Mouse (Mus musculus) 3134 (cell line): ENCODE data around the gene Ank3.
"Not testable (repeated sequence)": the region's sequence is repeated elsewhere in the genome, so short reads cannot be mapped to it uniquely, and the experiment has no call there.

Source experiments
- DNase-seq: peaks from one replicate; pipeline ENCODE4 v3.0.0-alpha.2; 2011; ENCODE audit warnings: low spot score; ENCODE audit not compliant: insufficient read length; ENCODE audit errors: extremely low read depth

The Ank3 gene

DNA sequence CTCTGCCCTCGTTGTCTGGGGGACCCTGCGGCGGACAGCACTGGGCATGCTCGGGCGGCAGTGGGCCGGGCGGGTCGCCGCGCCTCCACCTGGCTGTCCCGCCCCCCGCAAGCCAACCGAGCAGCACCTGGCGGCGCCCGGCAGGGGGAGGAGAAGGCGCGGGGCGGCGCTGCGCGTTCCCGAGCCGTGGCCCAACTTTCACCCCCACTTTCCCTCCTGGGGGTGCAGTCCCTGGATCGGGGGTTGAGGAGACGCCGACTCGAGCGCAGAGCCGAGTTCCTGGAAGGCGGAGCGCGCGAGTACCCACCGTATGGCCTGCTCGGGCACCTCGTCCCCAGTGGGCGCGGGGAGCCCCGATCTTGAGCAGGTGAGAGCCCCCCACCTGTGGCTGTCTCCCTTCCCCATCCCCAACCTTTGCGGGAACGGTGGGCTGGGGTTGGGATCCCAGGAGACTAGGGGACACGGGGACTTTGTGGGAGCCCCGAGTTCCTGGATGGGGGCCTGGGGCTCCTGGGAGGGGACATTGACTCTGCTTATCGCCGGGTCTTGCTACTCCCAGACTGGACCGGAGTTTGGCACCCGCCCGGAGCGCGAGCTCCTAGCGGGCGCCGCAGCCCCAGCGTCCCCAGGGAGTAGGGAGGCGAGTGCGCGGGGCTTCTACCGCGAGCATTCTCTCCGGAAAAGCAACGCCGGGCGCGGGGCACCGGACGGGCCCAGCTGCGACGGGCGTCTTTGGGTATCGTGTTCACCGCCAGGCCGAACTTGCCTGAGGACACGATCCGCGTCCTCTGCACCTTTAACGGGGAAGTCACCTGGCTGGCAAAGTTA is at the start of gene Ank3:
TSS of gene Ank3 (plus strand) at position 11 of the 828 bp plus-strand sequence.
- DNase-seq, result no peak

DNA sequence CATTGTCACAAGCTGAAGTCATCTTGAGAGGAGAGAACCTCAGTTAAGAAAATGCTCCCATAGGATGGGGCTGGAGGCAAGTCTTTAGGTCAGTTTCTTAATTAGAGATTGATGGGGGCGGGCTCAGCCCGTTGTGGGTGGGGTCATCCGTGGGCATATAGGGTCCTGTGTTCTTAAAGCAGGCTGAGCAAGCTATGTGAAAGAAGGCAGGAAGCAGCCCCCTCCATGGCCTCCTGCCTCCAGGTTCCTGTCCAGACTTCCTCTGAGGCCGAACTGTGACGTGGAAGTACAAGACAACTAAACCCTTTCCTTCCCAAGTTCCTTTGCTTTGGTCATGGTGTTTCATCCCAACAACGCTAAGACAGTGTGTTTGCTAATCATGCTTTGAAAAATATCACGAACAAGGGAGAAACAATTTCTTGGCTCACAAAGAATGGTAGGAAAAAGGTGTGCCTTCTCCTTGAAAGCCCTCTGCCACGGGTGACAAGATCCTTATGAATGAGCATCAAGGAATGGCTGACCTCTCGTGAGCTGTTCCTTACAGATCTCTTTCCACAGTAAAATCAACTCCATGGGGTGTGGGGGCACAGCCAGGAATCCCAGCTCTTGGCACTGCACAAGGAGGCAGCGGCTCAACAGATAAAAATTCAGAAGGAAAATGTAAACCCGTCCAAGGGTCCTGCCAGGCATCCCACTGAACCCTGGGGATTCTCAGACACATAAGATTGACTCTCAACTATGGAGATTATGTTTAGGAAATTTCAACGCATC is 47.3 kb upstream of the Ank3 start:
- DNase-seq, result peak; percentile 40

DNA sequence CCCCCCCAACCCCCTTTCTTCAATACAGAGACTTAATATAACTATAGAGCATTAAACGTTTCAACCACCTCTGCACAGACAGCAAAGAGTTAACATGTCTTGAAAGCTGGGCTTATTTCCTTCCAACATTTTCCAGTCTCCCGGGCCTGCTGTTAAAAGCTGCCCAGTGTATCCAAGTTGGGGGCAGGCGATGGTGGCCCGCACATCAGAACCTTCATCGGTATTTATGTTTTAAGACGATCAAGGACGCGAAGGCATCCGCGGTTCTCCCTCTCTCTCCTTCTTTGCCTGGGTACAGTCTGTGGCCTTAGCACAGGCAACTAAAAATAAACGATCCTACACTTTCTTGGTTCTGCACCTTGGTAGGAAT is 46.7 kb upstream of the Ank3 start:
- no peak for DNase-seq

DNA sequence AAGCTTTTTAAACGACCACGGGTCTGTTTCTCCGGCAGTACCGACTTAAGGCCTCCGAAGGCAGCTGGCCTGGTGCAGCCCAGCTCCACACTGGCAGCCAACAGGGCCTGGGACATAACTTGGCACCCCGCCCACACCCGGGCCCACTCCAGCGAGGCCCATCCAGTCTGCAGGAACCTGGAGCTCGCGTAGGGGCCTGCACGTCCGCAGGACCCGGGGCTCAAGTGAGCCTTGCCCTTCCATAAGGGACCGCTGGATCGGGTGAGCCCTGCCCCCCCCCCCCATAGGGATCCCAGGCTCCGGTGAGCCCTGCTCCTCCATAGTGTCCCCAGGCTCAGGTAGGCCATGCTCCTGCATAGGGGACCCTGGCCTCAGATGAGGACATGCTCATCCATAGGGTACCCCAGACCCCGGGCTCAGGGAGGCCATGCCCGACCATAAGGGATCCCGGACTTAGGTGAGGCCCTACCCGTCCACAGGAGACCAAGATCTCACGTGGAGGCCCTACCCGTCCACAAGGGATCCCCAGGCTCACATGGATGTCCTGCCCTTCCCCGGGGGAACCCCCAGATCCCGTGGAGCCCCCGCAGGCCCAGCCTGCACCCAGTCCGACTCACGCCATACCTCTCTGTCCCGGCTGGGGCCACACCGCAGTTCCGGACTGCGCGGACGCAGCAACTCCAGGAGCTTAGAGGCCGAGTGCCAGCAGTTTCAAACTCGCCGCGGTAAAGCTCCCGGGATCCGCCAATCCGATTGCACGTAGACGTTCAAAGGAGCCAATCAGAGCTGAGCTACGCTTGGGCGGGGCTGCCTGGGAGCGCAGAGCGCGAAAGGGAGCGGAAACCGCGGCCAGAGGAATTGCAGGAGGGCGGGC is 46.1 kb upstream of the Ank3 start, which contains the start of gene Cdk1:
TSS of gene Cdk1 (minus strand) at position 727 of the 874 bp plus-strand sequence.
- peak; percentile 98 for DNase-seq

DNA sequence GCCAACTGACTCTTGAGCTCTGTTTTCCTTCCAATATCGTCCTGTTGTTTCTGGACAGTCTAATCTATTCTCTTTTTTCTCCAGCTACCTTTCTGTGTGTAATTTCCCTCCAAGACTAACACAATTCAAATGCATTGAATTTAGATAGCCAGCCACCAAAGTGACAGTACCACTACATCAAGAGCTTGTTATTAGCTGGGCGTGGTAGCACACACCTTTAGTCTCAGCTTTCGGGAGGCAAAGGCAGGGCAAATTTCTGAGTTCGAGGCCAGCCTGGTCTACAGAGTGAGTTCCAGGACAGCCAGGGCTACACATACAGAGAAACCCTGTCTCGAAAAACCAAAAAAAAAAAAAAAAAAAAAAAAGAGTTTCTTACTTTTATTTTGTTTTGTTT is 45.5 kb upstream of the Ank3 start:
- not testable (repeated sequence) for DNase-seq

DNA sequence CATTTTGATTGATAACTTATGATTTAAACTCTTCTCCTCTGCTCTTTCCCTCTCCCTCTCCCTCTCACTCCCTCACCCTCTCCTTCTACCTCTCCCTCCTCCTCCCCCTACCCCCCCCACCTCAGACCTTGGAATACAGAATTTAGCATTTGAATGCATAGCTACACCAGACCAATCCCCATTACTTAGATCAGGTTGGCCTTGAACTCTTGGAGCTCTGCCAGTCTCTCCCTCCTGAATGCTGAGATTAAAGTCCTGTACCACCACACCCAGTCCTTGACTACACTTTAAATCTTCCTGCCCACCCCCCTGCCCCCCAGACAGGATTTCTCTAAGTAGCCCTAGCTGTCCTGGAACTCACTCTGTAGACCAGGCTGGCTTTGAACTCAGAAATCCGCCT is 38.9 kb upstream of the Ank3 start:
- DNase-seq, result no peak

DNA sequence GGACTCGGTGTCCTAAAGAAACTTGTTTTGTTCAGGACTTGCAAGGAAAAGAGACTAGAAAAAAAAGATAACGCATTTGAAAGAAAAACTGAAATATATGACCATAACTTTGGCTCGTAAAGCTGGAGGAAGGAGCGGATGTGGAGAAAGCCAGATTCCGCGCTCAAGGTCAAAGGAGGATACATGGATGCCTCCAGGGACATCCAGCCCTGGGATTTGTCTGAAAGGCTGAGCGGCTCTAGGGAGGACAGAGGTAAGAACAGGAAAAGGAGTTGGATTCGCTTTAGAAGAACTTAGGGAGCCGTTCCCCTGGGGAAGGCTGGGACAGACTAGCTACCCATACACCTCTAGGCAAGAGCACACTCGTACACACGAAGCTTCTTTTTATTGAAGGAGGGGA is 32.4 kb upstream of the Ank3 start:
- no peak for DNase-seq

DNA sequence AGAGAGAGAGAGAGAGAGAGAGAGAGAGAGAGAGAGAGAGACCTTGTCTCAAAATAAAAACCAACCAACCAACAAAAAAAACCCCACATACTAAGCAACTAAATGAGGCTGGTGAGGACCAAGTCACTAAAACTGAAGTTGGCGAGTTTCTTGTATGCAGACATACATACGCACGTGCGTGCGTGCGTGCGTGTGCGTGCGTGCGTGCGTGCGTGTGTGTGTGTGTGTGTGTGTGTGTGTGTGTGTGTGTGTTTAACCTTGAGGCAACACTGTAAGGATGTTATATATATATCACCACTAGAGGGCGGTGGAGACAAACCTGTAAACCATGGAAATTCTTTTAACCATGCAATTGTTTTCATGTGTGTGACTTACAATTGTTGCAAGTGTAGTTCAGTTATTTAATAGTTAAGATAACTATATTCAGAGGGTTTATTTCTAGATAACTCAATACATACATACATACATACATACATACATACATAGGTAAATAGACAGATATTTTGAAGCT is 31.6 kb upstream of the Ank3 start:
- DNase-seq, result no peak

DNA sequence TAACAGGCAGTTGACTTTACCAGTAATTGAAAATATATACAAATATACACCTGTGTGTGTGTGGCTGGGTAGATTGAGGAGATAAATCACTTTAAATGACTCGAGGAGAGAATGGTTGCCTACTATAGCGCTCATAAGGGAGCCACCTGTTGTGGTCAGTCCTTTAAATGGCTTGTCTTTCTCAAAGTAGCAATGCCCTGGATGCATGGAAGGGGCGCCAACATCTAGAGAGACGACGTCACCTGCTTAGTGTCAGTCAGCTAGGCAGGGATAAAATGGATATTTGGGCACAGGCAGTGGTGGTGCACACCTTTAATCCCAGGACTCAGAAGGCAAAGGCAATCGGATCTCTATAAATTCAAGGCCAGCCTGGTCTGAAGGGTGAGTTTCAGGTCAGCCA is 29.3 kb upstream of the Ank3 start:
- no peak for DNase-seq

DNA sequence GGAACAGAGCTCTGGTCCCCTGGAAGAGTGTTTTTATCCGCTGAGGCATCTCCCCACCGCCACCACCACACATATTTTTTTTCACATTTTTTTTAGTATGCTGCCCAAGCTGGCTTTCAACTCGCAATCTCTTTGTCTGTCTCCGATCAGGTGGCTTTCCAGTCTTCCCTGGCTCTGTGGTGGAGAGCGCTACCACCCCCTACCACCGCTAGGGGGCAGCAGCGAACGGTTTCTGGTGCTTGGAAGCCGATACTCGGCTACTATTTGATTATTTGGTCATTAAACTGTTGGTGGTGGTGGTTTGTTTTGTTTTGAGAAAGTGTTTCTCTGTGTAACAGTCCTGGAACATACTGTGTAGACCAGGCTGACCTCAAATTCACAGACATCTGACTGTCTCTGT is 27.1 kb upstream of the Ank3 start:
- DNase-seq, result no peak

DNA sequence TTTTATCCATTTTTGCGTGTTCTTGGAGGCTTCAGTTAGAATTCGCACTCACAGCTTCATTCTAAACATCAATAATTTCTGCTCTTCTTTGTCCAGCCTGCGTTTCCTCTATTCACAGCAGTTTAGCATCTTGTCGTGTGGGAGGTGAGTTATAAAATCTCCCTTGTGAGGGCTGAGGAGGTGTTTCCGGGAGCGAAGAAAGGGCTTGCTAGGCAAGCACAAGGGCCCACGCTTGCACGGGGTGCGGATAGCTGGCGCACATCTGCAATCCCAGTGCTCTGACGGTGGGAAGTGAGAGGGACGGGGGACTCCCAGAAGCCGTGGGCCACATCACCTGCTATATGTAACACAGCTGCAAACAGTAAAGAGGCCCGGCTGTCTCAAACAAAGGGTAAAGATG is 26.5 kb upstream of the Ank3 start:
- DNase-seq, result no peak

DNA sequence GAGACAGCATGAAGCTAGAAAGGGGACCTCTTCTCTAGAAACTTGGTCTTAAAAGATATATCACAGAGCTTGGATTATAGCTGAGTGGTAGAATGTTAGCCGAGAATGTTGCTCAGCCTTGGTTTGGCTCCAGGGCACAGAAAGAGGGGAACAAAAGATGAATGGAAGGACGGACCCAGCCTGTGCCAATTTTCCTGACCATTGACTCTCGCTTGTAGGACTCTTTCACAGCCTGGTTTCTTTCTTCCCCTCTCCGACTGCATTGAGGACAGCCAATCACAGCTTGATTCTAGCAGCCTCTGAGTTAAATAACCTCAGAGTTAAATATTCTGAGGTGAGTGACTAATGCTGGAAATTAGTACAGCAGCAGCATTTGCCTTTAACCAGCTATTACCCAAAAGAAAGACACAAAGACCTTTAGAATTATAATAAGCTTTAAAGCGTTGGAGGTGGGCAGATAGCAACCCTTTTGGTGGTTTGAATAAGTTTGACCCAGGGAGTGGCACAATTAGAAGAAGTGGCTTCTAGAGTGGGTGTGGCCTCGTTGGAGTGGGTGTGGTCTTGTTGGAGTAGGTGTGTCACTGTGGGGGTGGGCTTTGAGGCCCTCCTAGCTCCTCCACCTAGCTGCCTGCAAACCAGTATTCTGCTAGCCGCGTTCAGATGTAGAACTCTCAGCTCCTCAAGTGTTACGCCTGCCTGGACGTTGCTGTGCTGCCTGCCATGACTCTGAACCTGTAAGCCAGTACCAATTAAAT is 24.6 kb upstream of the Ank3 start:
- no peak for DNase-seq

DNA sequence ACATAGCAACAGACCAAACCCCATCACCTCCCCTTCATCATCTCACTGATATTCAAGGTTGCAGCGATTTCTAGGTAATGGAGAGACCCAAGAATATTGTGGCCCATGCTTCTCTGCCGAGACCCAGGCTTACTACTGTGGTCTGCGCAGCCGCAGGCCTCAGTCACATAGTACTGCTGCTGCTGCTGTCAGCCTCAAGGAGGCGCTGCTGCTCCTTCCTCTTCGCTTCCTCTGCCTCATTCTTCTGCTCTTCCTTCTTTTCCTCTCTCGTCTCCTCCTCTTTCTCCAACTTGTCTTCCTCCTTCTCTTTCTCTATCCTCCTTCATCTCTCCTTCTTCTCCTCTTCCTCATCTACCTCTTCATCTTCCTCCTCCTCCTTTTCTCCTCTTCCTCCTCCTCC is 23.4 kb upstream of the Ank3 start:
- no peak for DNase-seq

DNA sequence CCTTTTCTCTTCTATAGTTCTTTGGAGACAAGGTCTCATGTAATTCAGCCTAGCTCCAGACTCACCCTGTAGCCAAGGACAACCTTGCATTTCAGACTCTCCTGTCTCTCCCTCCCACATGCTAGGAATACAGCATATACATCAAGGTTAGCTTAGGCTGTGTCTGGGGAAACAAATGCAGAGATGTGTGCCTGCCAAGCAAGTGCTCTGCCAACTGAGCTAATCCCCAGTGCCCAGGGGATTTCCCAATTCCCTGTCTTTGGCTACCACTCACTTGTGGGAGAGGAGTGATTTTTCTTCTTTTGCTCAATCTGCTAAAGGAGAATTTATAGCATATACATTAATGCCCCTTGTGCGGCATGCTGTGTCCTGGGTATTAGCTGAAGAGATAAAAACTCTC is 15.4 kb upstream of the Ank3 start:
- no peak for DNase-seq

DNA sequence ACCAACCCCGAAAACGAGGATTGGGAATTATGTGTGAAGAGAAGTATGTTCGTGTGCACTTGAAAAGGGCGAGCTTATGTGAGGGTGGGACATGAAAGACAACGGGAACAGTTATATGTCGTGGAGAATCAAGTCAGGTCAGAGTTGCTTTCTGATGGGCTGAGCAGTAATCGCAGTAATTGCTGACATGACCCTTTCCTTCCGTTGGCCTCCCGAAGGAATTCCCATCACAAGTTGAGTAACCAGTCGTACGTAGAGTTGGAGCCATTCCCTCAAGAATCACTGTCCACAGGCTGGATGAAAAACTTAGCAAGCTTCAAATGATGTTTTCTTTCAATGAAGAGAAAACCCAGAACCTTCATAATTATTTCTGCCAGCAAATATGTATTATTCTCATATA is 13.9 kb upstream of the Ank3 start:
- DNase-seq, result no peak

DNA sequence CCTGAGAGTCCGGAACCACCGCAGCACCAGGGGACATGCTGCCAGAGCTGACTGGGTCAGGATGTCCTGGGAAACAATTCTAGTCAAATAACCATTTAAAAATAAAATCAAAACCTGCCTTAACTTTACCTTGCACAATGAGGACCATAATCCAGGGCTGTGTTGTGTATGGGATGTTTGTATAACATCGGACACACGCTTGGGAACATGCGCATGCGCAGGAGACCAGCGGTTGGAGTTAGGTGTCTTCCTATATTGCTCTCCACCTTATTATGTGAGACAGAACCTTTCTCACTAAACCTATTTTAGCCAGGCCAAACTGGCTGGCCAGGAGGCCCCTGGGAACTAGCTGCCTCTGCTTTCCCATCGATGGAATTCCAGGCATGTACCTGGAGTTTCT is 13.4 kb upstream of the Ank3 start:
- no peak for DNase-seq

DNA sequence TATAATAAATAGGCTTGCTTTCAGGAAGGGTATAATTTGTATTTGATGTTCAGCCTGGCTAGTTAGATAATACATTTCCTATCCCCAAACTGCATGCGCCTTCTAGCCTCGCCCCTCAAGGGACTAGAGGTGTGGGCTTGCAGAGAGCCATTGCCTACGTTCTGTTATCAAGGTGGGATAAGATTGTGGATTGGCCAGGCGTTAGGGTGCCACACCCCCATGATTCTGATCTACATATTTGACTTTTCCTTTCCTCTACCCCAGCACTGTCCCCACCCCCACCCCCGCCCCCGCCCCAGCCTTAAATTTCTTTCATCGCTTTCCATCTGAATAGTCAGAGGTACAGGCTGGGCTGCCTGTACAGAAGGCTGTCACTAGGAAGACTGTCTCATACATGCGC is 11.8 kb upstream of the Ank3 start:
- no peak for DNase-seq

DNA sequence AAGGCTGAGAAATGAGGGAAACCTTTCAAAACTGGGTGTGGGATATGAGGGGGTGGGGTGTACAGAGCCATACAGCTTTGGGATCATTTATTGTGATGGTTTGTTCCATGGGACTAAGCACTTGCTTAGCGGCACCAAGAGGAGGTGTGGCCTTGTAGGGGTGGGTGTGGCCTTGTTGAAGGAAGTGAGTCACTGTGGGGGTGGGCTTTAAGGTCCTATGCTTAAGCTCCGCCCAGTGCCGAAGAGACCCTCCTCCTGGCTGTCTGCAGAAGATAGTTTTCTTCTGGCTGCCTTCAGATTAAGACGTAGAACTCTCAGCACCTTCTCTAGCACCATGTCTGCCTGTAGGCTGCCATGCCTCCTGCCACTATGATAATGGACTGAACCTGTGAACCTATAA is 9.1 kb upstream of the Ank3 start:
- DNase-seq, result no peak

DNA sequence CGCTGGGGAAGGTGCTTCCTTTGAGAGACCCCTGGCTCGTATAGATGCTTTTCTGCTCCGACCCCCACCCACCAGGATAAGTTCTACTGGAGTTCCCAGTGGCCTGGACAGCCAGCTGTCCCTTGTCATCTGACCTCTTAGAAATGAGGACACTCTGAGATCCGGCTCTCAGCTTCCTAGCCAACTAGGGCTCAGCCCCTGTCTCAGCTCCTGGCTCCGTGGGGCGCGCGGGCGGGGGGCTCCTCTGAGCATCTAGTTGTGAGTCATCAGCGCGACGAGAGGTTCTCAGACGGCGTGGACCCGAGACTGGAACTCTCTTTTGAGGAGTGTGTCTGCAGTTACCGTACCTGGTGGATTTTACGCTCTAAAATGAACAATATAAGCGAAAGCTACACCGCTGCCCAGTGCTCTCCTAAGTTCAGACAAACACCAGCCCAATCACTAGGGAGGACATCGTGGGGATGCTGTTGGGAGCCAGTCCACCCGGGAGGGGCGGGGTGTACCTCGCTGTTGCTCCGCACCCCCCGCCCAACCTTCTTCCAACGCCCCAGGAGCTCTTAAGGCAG is 293 bp upstream of the Ank3 start:
- DNase-seq, result no peak

DNA sequence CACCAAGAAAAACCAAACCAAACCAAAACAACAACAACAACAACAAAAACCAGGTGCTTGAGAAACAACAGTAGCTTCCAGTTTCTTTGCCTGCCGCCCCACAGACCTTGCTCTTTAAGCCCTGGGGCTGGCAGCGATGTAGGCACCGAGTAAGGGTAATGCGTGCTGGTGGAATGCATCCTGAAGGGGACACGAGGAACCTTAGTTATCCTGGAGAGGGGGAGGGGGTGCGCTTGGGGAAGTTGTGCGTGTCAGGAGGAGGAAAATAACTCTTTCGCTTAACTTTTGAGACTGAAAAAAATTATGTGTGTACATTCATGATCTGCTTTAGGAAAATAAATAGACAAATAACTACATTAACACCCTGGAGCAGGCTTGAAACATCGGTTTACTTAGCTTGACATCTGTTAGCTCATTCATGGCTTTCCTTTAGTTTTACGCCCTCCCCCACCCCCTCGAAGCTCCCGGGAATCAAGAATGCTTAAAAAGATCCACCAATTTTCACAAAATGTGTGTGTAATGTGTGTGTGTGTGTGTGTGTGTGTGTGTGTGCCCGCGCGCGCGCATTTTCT is 1.3 kb downstream of the Ank3 start:
- DNase-seq, result no peak
